9 mouse cellular contexts compared by ENCODE assay signal in the genomic region with DNA sequence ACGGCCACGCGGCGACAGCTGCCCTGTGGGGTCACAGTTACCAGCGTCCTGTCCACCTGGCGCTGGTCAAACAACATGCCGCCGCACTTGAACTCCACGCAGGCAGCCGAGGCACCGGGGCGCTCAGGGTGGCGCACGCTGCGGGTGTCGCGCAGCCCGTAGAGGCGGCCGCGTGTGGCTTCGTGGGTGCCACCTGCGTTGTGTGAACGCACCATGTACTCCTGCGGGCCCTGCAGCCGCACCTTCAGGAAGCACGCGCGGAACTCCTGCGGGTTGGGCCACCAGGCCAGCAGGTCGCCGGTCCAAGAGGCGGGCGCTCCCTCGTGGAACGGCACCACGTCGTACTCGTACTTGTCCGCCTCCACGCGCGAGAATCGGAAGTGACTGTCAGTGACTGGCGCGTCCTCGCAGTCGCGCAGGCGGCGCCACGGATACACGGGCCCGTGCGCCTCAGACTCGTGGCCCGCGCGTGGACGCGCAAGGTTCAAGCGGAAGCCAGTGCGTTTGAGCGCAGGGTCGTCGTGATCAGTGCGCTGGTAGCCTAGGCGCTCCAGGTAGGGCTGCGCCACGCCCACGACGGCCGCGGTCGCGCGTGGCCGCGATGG. TPM values are rescaled to one million over a fixed set of nuclear protein-coding genes. Genes with fewer than 3 reads are reported as not detected.
DNase-seq lines count a peak whose midpoint lies in the region; ATAC-seq and TF ChIP-seq lines count a peak whose summit lies in the region.
"Had no signal": no experiment of that assay in that cellular context is flagged by ENCODE, and none has a peak within 500 bp of the region (broad histone marks: within the 10 kb centered on the region; RNA-seq: fewer than 3 reads in every experiment).

No protein-coding gene starts in this region.

- H3K27ac ChIP-seq in kidney, adult 2 months (ENCODE audit: insufficient read depth, low read depth, low read length): no peak overlapping the region
- no peak overlapping the region for H3K27ac ChIP-seq in brown adipose tissue, adult 24 weeks (replicated peaks; ENCODE audit: low read depth, low read length)
- H3K27ac ChIP-seq in hindbrain, embryonic 12.5 days: no peak overlapping the region
- no peak overlapping the region for H3K27ac ChIP-seq in midbrain, embryonic 11.5 days (ENCODE audit: low read depth, low read length)
- H3K27ac ChIP-seq: heart, adult 2 months had no signal

- H3K27me3 ChIP-seq in kidney, adult 2 months (replicated peaks; ENCODE audit: control insufficient read depth, insufficient read depth, low read length): 0 out of 2 replicates have a peak, but pooled peaks cover 3% of the 10 kb centered on the region
- peaks cover 92% of the 10 kb centered on the region for H3K27me3 ChIP-seq in hindbrain, embryonic 12.5 days
- H3K27me3 ChIP-seq in midbrain, embryonic 11.5 days (ENCODE audit: control insufficient read depth, insufficient read depth, low read length): peaks cover 82% of the 10 kb centered on the region

- WGBS in kidney, adult 2 months: 20% methylated on average over 79 of the region's 79 CpGs
- WGBS in hindbrain, embryonic 12.5 days: 15% methylated on average over 79 of the region's 79 CpGs
- WGBS in midbrain, embryonic 11.5 days: 16% methylated on average over 79 of the region's 79 CpGs

- no peak for ATAC-seq in hindbrain, embryonic 12.5 days (ENCODE audit: low FRiP score)
- ATAC-seq in midbrain, embryonic 11.5 days (ENCODE audit: low FRiP score): 0 out of 2 replicates have a peak, but pooled peaks have one; percentile 0

- H3K9me3 ChIP-seq in hindbrain, embryonic 12.5 days (replicated peaks): no peaks in the 10 kb centered on the region
- no peaks in the 10 kb centered on the region for H3K9me3 ChIP-seq in midbrain, embryonic 11.5 days (ENCODE audit: control insufficient read depth, low read length)

- TF ChIP-seq CTCF in kidney, adult 2 months (conservative IDR thresholded peaks at IDR 0.05; ENCODE audit: insufficient read depth, insufficient read length, low read depth, low read length): no peak

- peak overlapping the region; percentile 43 for H3K9ac ChIP-seq in hindbrain, embryonic 12.5 days
- H3K9ac ChIP-seq in midbrain, embryonic 11.5 days (ENCODE audit: low read length): no peak overlapping the region

- no peak for TF ChIP-seq POLR2A in kidney, adult 2 months (IDR thresholded peaks at IDR 0.05; ENCODE audit: low read depth, low read length)

- DNase-seq in kidney, adult 2 months: no peak
- no peak for DNase-seq in kidney, adult 9 months
- peak; percentile 85 for DNase-seq in midbrain, embryonic 11.5 days (ENCODE audit: low spot score, missing footprints)
- DNase-seq in cerebellum, adult 11-12 months: no peak
- no peak for DNase-seq in T-cell, adult 2 months (ENCODE audit: low spot score)
- DNase-seq in spleen, postnatal 36 days (ENCODE audit: low spot score in 2 of 2): no peak

- H3K36me3 ChIP-seq in kidney, adult 2 months (ENCODE audit: control insufficient read depth, insufficient read depth, low read length): no peaks in the 10 kb centered on the region
- no peaks in the 10 kb centered on the region for H3K36me3 ChIP-seq in hindbrain, embryonic 12.5 days
- H3K36me3 ChIP-seq in midbrain, embryonic 11.5 days (ENCODE audit: control insufficient read depth, insufficient read depth, low read length): no peaks in the 10 kb centered on the region

- peak overlapping the region; percentile 54 for H3K4me2 ChIP-seq in hindbrain, embryonic 12.5 days (replicated peaks)
- peak overlapping the region; percentile 43 for H3K4me2 ChIP-seq in midbrain, embryonic 11.5 days

- H3K4me3 ChIP-seq in kidney, adult 2 months (ENCODE audit: insufficient read depth, low read depth, low read length): peak overlapping the region; percentile 27; the same call in 1 of the 2 replicates
- peak overlapping the region; percentile 42 for H3K4me3 ChIP-seq in brown adipose tissue, adult 24 weeks (ENCODE audit: insufficient read depth, low read depth, low read length)
- peak overlapping the region; percentile 39 for H3K4me3 ChIP-seq in hindbrain, embryonic 12.5 days
- peak overlapping the region; percentile 32 for H3K4me3 ChIP-seq in midbrain, embryonic 11.5 days (ENCODE audit: low read depth, low read length)

- H3K4me1 ChIP-seq in kidney, adult 2 months (ENCODE audit: control insufficient read depth, insufficient read depth, low read length): no peaks in the 10 kb centered on the region
- H3K4me1 ChIP-seq in brown adipose tissue, adult 24 weeks (ENCODE audit: control insufficient read depth, insufficient read depth, insufficient read length, low read length): no peaks in the 10 kb centered on the region
- peaks cover 12% of the 10 kb centered on the region for H3K4me1 ChIP-seq in hindbrain, embryonic 12.5 days
- peaks cover 10% of the 10 kb centered on the region for H3K4me1 ChIP-seq in midbrain, embryonic 11.5 days (ENCODE audit: control insufficient read depth, insufficient read depth, low read length)

RNA-seq across cellular contexts. Expression of a gene that starts 6.1 kb away (rescaled TPM):
- 0.11 and 0.16 TPM in 2 replicates for polyA plus RNA-seq in kidney, adult 2 months (2012; rRNA removed)
- not detected in 2 replicates for polyA plus RNA-seq in brown adipose tissue, adult 24 weeks (2012; ENCODE audit: insufficient read depth, insufficient read length, missing spikeins)
- 1.2 and 1.5 TPM in 2 replicates for polyA plus RNA-seq in hindbrain, embryonic 12.5 days (2016; fragmentation: Nextera tagmentation; extraction: Ambion mirVana)
- polyA plus RNA-seq in midbrain, embryonic 11.5 days (2014; fragmentation: Nextera tagmentation; extraction: Ambion mirVana): 0.31 and 0.40 TPM in 2 replicates

RNA-seq across cellular contexts. Expression of a gene that starts 20.6 kb away (rescaled TPM):
- 1.3 and 1.5 TPM in 2 replicates for polyA plus RNA-seq in kidney, adult 2 months (2012; rRNA removed)
- not detected in 2 replicates for polyA plus RNA-seq in brown adipose tissue, adult 24 weeks (2012; ENCODE audit: insufficient read depth, insufficient read length, missing spikeins)
- 4.1 and 4.7 TPM in 2 replicates for polyA plus RNA-seq in hindbrain, embryonic 12.5 days (2016; fragmentation: Nextera tagmentation; extraction: Ambion mirVana)
- 3.4 and 4.0 TPM in 2 replicates for polyA plus RNA-seq in midbrain, embryonic 11.5 days (2014; fragmentation: Nextera tagmentation; extraction: Ambion mirVana)

RNA-seq across cellular contexts. Expression of a gene that starts 21.0 kb away (rescaled TPM):
- polyA plus RNA-seq in kidney, adult 2 months (2012; rRNA removed): 283 and 372 TPM in 2 replicates
- 437 and 615 TPM in 2 replicates for polyA plus RNA-seq in brown adipose tissue, adult 24 weeks (2012; ENCODE audit: insufficient read depth, insufficient read length, missing spikeins)
- polyA plus RNA-seq in hindbrain, embryonic 12.5 days (2016; fragmentation: Nextera tagmentation; extraction: Ambion mirVana): 160 and 167 TPM in 2 replicates
- polyA plus RNA-seq in midbrain, embryonic 11.5 days (2014; fragmentation: Nextera tagmentation; extraction: Ambion mirVana): 167 and 172 TPM in 2 replicates

RNA-seq across cellular contexts. Expression of a gene that starts 21.1 kb away (rescaled TPM):
- 3.9 and 5.6 TPM in 2 replicates for polyA plus RNA-seq in kidney, adult 2 months (2012; rRNA removed)
- 8.4 and 10.4 TPM in 2 replicates for polyA plus RNA-seq in brown adipose tissue, adult 24 weeks (2012; ENCODE audit: insufficient read depth, insufficient read length, missing spikeins)
- 10.1 and 12.4 TPM in 2 replicates for polyA plus RNA-seq in hindbrain, embryonic 12.5 days (2016; fragmentation: Nextera tagmentation; extraction: Ambion mirVana)
- 3.2 and 3.6 TPM in 2 replicates for polyA plus RNA-seq in midbrain, embryonic 11.5 days (2014; fragmentation: Nextera tagmentation; extraction: Ambion mirVana)

RNA-seq across cellular contexts. Expression of a gene that starts 49.1 kb away (rescaled TPM):
- 3.6 and 3.9 TPM in 2 replicates for polyA plus RNA-seq in kidney, adult 2 months (2012; rRNA removed)
- polyA plus RNA-seq in brown adipose tissue, adult 24 weeks (2012; ENCODE audit: insufficient read depth, insufficient read length, missing spikeins): not detected in 2 replicates
- polyA plus RNA-seq in hindbrain, embryonic 12.5 days (2016; fragmentation: Nextera tagmentation; extraction: Ambion mirVana): 36.4 and 39.0 TPM in 2 replicates
- 33.9 and 39.1 TPM in 2 replicates for polyA plus RNA-seq in midbrain, embryonic 11.5 days (2014; fragmentation: Nextera tagmentation; extraction: Ambion mirVana)
